Mouse (Mus musculus) liver, embryonic 14.5 days (tissue): ENCODE measurements at regions not wholly inside any gene's neighbourhood (a gene's known extent, or its start where the extent isn't known, plus 50 kb on each side); places are given as distances from the start of the nearest gene placed in this dataset.

Experiments
- ATAC-seq: fragments of 200-750 bp; cut with Nextera tagmentation; 2 replicates; pipeline ENCODE4 v1.8.0; 2017; ENCODE audit warnings: moderate number of reproducible peaks, mild to moderate bottlenecking, moderate library complexity; ENCODE audit not compliant: insufficient read depth
- DNase-seq, 3 experiments: peaks; one replicate each; pipeline ENCODE4 v3.0.0-alpha.2; 2012 to 2013; ENCODE audit warnings: low read depth in 3 of 3, low spot score in 3 of 3
- H3K27ac ChIP-seq: fragments of 300-500 bp; sonication (generic); 2 replicates; pipeline ENCODE4 v1.5.1; 2014; ENCODE audit warnings: moderate library complexity, mild to moderate bottlenecking, control low read depth, inconsistent platforms
- H3K27me3 ChIP-seq: fragments of 300-500 bp; sonication (generic); 2 replicates; pipeline ENCODE4 v1.6.1; 2014; ENCODE audit warnings: mild to moderate bottlenecking, low read length, moderate library complexity; ENCODE audit not compliant: control insufficient read depth, insufficient read depth
- H3K36me3 ChIP-seq: fragments of 300-500 bp; sonication (generic); replicated peaks from 2 replicates; pipeline ENCODE4 v1.6.1; 2014; ENCODE audit warnings: low read depth; ENCODE audit not compliant: control insufficient read depth, insufficient read depth
- H3K4me1 ChIP-seq, 2 experiments: fragments of 200-500 bp in 1 of 2; fragments of 300-500 bp in 1 of 2; sonication (generic) in 1 of 2; replicated peaks; 2 replicates each; pipeline ENCODE4 v1.6.1; 2012 to 2014; ENCODE audit warnings: antibody characterized with exemption in 1 of 2, inconsistent platforms in 1 of 2, low read length in 1 of 2; ENCODE audit not compliant: control insufficient read depth in 2 of 2, insufficient read depth in 2 of 2
- H3K4me2 ChIP-seq: fragments of 300-500 bp; sonication (generic); 2 replicates; pipeline ENCODE4 v1.6.1; 2014; ENCODE audit warnings: low read depth, mild to moderate bottlenecking, control low read depth, moderate library complexity
- H3K4me3 ChIP-seq, 2 experiments: fragments of 200-500 bp in 1 of 2; fragments of 300-500 bp in 1 of 2; sonication (generic) in 1 of 2; 2 replicates each; pipeline ENCODE4 v1.5.1; 2012 to 2014; ENCODE audit warnings: low read depth in 2 of 2, low read length in 2 of 2, mild to moderate bottlenecking in 2 of 2, control low read depth in 1 of 2, inconsistent platforms in 1 of 2, moderate library complexity in 1 of 2; ENCODE audit not compliant: insufficient read depth in 1 of 2
- H3K9ac ChIP-seq: fragments of 300-500 bp; sonication (generic); replicated peaks from 2 replicates; pipeline ENCODE4 v1.6.1; 2014; ENCODE audit warnings: mild to moderate bottlenecking, control low read depth, moderate library complexity
- H3K9me3 ChIP-seq: fragments of 300-500 bp; sonication (generic); 2 replicates; pipeline ENCODE4 v1.6.1; 2016; ENCODE audit warnings: low read length, mixed read lengths; ENCODE audit not compliant: control insufficient read depth
- CTCF ChIP-seq: IDR thresholded peaks from 2 replicates; pipeline ENCODE4 v1.5.1; 2016; ENCODE audit warnings: antibody characterized with exemption, low read depth, control low read depth
- EP300 ChIP-seq: IDR thresholded peaks from 2 replicates; pipeline ENCODE4 v1.6.1; 2016; ENCODE audit warnings: antibody characterized with exemption, low read depth
- WGBS: fragments of 180-500 bp; shearing (Covaris S2); extraction: QIAGEN DNeasy Blood & Tissue Kit; methylation state at CpG from one replicate; pipeline ENCODE4 v1.1.7; 2014; ENCODE audit not compliant: insufficient replicate concordance; 5-methylcytosine and 5-hydroxymethylcytosine counted together

DNA sequence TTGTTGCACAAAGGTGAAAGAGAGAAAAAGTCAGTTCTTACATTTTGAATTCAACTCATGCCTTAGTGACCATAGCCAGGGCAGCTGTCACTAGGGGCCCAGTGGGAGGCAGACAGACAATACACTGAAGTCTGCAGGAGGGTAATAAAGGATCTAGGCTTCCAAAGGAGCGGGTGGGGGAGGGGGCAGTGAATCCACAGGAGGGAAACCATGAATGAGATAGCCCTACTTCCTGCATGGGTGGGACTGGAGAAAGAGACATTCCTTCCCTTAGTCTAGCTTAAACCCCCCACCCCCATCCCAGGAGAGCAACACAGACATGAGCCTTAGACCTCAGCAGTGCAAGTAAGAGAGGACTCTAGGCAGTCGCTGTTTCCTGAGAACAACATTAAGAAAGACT, 535.4 kb upstream of the Vstm2b start:
- DNase-seq (no peak), ATAC-seq (no peak)
- Histone ChIP-seq H3K9ac (no peak overlapping the region), H3K27ac (no peak overlapping the region), H3K9me3 (no peaks in the 10 kb centered on the region), H3K4me3 (no peak overlapping the region), H3K4me1 (no peaks in the 10 kb centered on the region), H3K27me3 (no peaks in the 10 kb centered on the region), H3K4me2 (no peak overlapping the region), H3K36me3 (no peaks in the 10 kb centered on the region)
- WGBS, result 15% methylated on average over 2 of the region's 2 CpGs
- TF ChIP-seq CTCF, result no peak
- TF ChIP-seq EP300, result no peak

GRCm38 (mm10) chr7:40372713-40373112, 525.4 kb upstream of the Vstm2b start:
- TF ChIP-seq CTCF, result no peak
- no peak for TF ChIP-seq EP300
- H3K4me3 ChIP-seq, result no peak overlapping the region
- H3K36me3 ChIP-seq, result no peaks in the 10 kb centered on the region
- no peaks in the 10 kb centered on the region for H3K9me3 ChIP-seq
- no peak overlapping the region for H3K9ac ChIP-seq
- H3K27me3 ChIP-seq, result no peaks in the 10 kb centered on the region
- WGBS, result 60% methylated on average over 2 of the region's 2 CpGs
- no peaks in the 10 kb centered on the region for H3K4me1 ChIP-seq
- no peak for ATAC-seq
- no peak overlapping the region for H3K27ac ChIP-seq
- H3K4me2 ChIP-seq, result no peak overlapping the region
- no peak for DNase-seq

DNA sequence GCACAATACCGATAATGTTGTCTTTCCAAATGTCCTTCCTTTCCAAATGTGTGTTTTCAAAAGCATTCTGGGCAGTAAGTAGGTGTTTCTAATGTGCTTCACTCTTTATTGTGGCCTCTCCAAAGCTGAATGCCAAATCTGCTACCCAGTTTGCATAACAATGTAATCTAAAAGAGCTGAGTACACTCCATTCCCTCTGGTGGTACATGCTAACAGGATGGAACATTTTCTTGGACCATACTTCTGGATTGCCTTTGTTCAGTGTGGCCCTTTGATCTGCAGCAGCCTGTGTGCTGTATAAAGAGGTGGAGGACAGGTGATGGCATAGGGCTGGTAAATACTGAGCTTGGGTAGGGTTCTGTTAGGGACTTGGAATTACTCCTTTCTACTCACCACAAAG, 520.3 kb upstream of the Vstm2b start:
- TF ChIP-seq CTCF (no peak), EP300 (no peak)
- H3K4me2 ChIP-seq, result no peak overlapping the region
- WGBS, result 77% methylated on average over 1 of the region's 1 CpGs
- no peak overlapping the region for H3K4me3 ChIP-seq
- no peak overlapping the region for H3K9ac ChIP-seq
- DNase-seq (no peak), ATAC-seq (no peak)
- no peaks in the 10 kb centered on the region for H3K36me3 ChIP-seq
- H3K27ac ChIP-seq, result no peak overlapping the region
- no peaks in the 10 kb centered on the region for H3K4me1 ChIP-seq
- no peaks in the 10 kb centered on the region for H3K9me3 ChIP-seq
- H3K27me3 ChIP-seq, result no peaks in the 10 kb centered on the region

DNA sequence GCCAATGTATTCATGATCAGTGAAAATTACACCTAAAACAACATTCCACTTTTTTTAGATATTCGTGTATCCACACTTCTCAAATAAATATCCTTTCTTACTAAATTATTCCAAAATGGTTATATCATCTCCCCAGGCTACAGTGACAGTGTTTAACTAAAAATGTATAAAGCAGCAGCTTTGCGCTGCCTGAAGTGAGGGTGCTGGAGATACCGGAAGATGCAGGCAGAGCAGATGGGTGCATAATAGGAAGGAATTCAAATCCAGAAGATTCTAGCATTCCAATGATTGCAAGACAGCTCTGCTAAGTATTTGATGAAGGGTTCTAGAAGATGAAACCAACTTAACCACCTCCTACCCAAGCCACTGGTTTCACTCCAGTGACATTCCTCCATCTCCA, 516.9 kb upstream of the Vstm2b start:
- DNase-seq (no peak), ATAC-seq (no peak)
- no peaks in the 10 kb centered on the region for H3K27me3 ChIP-seq
- H3K4me1 ChIP-seq, result no peaks in the 10 kb centered on the region
- no peak overlapping the region for H3K27ac ChIP-seq
- no peaks in the 10 kb centered on the region for H3K36me3 ChIP-seq
- 76% methylated on average over 3 of the region's 3 CpGs for WGBS
- H3K9me3 ChIP-seq, result no peaks in the 10 kb centered on the region
- no peak overlapping the region for H3K4me2 ChIP-seq
- no peak overlapping the region for H3K9ac ChIP-seq
- H3K4me3 ChIP-seq, result no peak overlapping the region
- TF ChIP-seq EP300 (no peak), CTCF (no peak)

- TF ChIP-seq CTCF (no peak), EP300 (no peak)
- Histone ChIP-seq H3K4me1 (no peaks in the 10 kb centered on the region), H3K9me3 (no peaks in the 10 kb centered on the region), H3K4me2 (no peak overlapping the region), H3K27me3 (no peaks in the 10 kb centered on the region), H3K9ac (no peak overlapping the region), H3K27ac (no peak overlapping the region), H3K4me3 (no peak overlapping the region), H3K36me3 (no peaks in the 10 kb centered on the region)
- no peak for ATAC-seq
- 59% methylated on average over 5 of the region's 5 CpGs for WGBS
- DNase-seq, result no peak
These were observed 510.0 kb upstream of the Vstm2b start for GRCm38 (mm10) chr7:40388152-40388551.
